Mouse (Mus musculus): ENCODE data around the gene Chid1.

DNA sequence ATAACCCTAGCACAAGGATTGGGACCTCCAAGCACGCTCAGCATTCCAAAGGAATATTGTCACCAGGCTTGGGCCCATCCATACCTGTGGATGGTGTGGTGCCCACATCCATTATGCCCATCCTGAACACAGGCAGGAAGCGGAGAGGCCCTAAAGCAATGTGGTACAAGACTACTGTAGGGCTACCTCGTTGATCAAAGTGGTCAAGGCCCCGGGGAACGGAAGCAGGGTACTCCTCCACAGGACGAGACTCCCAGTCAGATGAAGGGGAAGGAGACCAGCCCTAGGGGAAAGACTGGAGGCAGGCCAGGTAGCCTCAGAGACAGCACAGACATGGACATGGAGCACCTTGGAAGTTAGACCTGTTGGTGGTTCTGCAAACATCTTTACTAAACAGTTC lies 66.9 kb downstream of the Chid1 start:
- no peak for TF ChIP-seq POLR2A (IDR thresholded peaks at IDR 0.05; ENCODE audit: insufficient read depth, low read depth, low read length)
- TF ChIP-seq CTCF (IDR thresholded peaks at IDR 0.05; ENCODE audit: insufficient read depth, low read depth, low read length): no peak
